Mouse (Mus musculus) forebrain, postnatal 0 days (tissue): ENCODE results near the gene Rcan3. TPM values are rescaled to one million over a fixed set of nuclear protein-coding genes. Genes with fewer than 3 reads are reported as not detected.

Experiments
- ATAC-seq: fragments of 200-750 bp; cut with Nextera tagmentation; 2 replicates; pipeline ENCODE4 v1.8.0; 2017; ENCODE audit warnings: mild to moderate bottlenecking, moderate library complexity
- DNase-seq: peaks from one replicate; pipeline ENCODE4 v3.0.0-alpha.2; 2015
- H3K27ac ChIP-seq: fragments of 300-500 bp; sonication (generic); 2 replicates; pipeline ENCODE4 v1.5.1; 2014; ENCODE audit warnings: low read depth, mild to moderate bottlenecking, antibody characterized with exemption, low read length, moderate library complexity, mixed read lengths
- H3K27me3 ChIP-seq: fragments of 300-500 bp; sonication (generic); 2 replicates; pipeline ENCODE4 v1.6.1; 2014; ENCODE audit warnings: mild to moderate bottlenecking, low read length, mixed read lengths; ENCODE audit not compliant: insufficient read depth
- H3K36me3 ChIP-seq: fragments of 300-500 bp; sonication (generic); 2 replicates; pipeline ENCODE4 v1.6.1; 2014; ENCODE audit warnings: mild to moderate bottlenecking, moderate library complexity; ENCODE audit not compliant: insufficient read depth
- H3K4me1 ChIP-seq: fragments of 300-500 bp; sonication (generic); 2 replicates; pipeline ENCODE4 v1.6.1; 2014; ENCODE audit warnings: antibody characterized with exemption; ENCODE audit not compliant: insufficient read depth
- H3K4me2 ChIP-seq: fragments of 300-500 bp; sonication (generic); 2 replicates; pipeline ENCODE4 v1.6.1; 2014; ENCODE audit warnings: low read depth, mild to moderate bottlenecking, moderate library complexity
- H3K4me3 ChIP-seq: fragments of 300-500 bp; sonication (generic); 2 replicates; pipeline ENCODE4 v1.5.1; 2014; ENCODE audit warnings: low read depth, low read length, mixed read lengths
- H3K9ac ChIP-seq: fragments of 300-500 bp; sonication (generic); 2 replicates; pipeline ENCODE4 v1.6.1; 2014; ENCODE audit warnings: mild to moderate bottlenecking
- H3K9me3 ChIP-seq: fragments of 300-500 bp; sonication (generic); 2 replicates; pipeline ENCODE4 v1.6.1; 2016; ENCODE audit warnings: low read length
- CTCF ChIP-seq: sonication (generic); IDR thresholded peaks from 2 replicates; pipeline ENCODE4 v1.5.1; 2016; ENCODE audit warnings: antibody characterized with exemption, control low read depth, low read depth
- WGBS: fragments of 180-500 bp; shearing (Covaris S2); extraction: QIAGEN DNeasy Blood & Tissue Kit; methylation state at CpG from one replicate; pipeline ENCODE4 v1.1.7; 2014; 5-methylcytosine and 5-hydroxymethylcytosine counted together
- polyA plus RNA-seq: library from polyadenylated mRNA; unstranded; fragments of >200 nt; fragmentation: Nextera tagmentation; extraction: Ambion mirVana; gene quantifications from 2 replicates; pipeline ENCODE4 v1.2.1, GENCODE M21; 2015
- total RNA-seq: library from RNA; depleted of rRNA; stranded (reverse); fragments of >200 nt; gene quantifications from 2 replicates; pipeline ENCODE4 v1.2.3, GENCODE M21; 2014

Rcan3 gene
- total and polyA plus RNA-seq, 2 experiments from 2014 or later, result 40.4 to 67.3 TPM

DNA sequence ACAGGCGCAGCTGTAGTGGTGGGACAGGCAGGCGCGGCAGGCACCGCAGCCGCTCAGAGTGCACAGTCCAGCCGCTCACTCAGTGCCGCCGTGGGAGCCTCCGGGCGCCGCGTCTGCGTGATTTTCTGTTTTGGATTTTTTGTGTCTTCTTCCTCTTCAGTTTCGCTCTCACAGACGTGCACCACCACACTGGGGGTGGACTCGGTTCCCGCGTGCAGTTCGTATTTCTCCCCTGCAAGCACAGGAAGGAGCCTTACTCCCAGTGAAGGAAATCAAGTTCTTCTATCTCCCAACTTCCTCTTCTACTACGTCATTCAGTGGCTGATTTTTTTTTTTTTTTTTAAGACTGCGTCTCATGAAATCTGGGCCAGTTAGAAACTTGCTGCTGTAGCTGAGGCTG is 17.3 kb downstream of the Rcan3 start:
- 95% methylated on average over 21 of the region's 21 CpGs for WGBS
- no peak for TF ChIP-seq CTCF
- Histone ChIP-seq H3K4me3 (no peak overlapping the region), H3K9me3 (no peaks in the 10 kb centered on the region), H3K27ac (no peak overlapping the region), H3K36me3 (peaks cover 49% of the 10 kb centered on the region), H3K9ac (no peak overlapping the region), H3K27me3 (no peaks in the 10 kb centered on the region), H3K4me2 (no peak overlapping the region), H3K4me1 (no peaks in the 10 kb centered on the region)
- DNase-seq (no peak), ATAC-seq (no peak)

DNA sequence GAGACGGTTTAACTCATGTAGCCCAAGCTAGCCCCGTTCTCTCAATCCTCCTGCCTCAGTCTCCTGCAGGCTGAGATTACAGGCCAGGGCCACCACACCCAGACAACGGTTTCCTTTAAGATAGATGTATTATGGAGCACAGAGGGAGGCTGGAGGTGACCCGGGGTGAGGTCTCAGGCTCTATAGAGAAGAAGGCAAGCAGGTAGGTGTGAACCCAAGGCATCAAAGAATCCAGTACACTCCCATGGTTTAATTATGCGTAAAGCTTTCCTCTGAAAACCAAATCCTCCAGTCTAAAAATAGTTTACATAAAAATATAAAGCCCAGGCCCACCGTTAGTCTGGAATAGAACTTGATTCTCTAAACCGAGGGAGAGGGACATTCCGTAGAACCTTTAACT is 20.2 kb downstream of the Rcan3 start:
- no peak overlapping the region for H3K4me2 ChIP-seq
- H3K27ac ChIP-seq, result no peak overlapping the region
- no peaks in the 10 kb centered on the region for H3K9me3 ChIP-seq
- 79% methylated on average over 8 of the region's 8 CpGs for WGBS
- ATAC-seq (no peak), DNase-seq (no peak)
- H3K9ac ChIP-seq, result no peak overlapping the region
- no peaks in the 10 kb centered on the region for H3K27me3 ChIP-seq
- no peaks in the 10 kb centered on the region for H3K4me1 ChIP-seq
- H3K36me3 ChIP-seq, result peaks cover 33% of the 10 kb centered on the region
- no peak for TF ChIP-seq CTCF
- no peak overlapping the region for H3K4me3 ChIP-seq

DNA sequence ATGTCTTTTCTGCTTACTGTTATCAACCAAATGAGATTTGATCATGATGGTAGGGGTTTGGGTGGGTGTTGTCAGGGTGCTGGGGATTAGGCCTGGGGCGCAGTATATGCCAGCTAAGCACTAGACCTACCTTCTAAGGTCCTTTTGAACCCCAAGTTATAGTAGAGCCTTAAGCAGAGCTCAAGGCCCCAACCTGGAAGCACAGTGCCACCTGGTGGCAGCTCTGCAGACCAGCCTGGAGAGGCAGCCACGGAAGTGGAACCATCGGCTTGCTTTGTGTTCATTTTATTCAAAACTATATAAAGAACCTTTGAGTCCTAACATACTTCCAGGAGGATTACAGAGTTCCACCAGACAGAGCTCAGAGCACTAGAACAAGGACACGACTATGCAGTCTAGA is 22.0 kb downstream of the Rcan3 start:
- Histone ChIP-seq H3K27me3 (no peaks in the 10 kb centered on the region), H3K27ac (no peak overlapping the region), H3K9ac (no peak overlapping the region), H3K9me3 (no peaks in the 10 kb centered on the region), H3K4me1 (no peaks in the 10 kb centered on the region), H3K4me2 (no peak overlapping the region), H3K36me3 (peaks cover 18% of the 10 kb centered on the region; the same call in 1 of the 2 replicates), H3K4me3 (no peak overlapping the region)
- peak; percentile 72 for DNase-seq
- peak; percentile 84 for TF ChIP-seq CTCF
- ATAC-seq, result no peak; the same call in 1 of the 2 replicates
- 33% methylated on average over 4 of the region's 4 CpGs for WGBS

DNA sequence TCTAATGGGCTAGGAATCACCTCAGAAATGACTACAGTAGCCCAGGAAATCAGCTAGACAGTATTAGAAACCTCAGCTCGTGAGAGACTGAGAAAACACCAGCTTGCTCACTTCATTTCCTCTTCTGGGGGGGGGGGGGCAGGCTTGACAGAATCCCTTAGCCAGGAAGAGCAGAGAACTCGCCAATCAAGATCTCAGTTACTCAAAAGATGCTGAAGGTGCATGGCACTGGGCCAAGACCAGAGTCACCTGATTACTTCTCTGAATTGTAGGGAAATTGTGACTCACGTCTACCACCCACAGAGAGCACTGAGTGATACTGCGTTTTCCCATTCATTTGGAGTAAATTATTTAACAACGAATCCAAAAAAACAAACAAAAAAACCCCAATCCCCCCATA is 27.5 kb downstream of the Rcan3 start:
- peak; percentile 34 for DNase-seq

DNA sequence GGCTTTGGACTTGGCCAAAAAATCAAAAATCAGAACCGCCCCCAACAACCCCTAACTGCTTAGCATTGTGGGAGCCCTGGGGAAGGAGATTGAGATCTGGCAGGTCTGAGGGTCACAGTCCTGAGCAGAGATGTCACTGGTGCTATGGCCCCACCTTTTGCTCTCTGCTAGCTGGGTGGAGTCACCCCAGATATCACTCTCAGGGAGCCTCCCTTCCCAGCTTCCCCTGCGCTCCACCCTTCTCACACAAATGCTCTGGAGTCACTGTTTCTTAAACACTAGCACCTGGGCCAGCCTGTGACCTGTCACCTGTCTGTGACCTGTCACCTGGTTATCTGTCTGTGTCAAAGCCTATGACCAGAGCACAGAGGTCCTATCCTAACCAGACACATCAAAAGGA is 28.7 kb downstream of the Rcan3 start:
- no peak for TF ChIP-seq CTCF
- no peak overlapping the region for H3K4me3 ChIP-seq
- H3K36me3 ChIP-seq, result no peaks in the 10 kb centered on the region
- H3K4me1 ChIP-seq, result no peaks in the 10 kb centered on the region
- H3K9ac ChIP-seq, result no peak overlapping the region
- no peak overlapping the region for H3K27ac ChIP-seq
- WGBS, result 95% methylated on average over 2 of the region's 2 CpGs
- no peak overlapping the region for H3K4me2 ChIP-seq
- no peaks in the 10 kb centered on the region for H3K27me3 ChIP-seq
- no peak for ATAC-seq
- H3K9me3 ChIP-seq, result no peaks in the 10 kb centered on the region
- DNase-seq, result no peak

More for the DNA sequence above, 27.5 kb downstream of the Rcan3 start:
- H3K9ac ChIP-seq, result no peak overlapping the region
- H3K36me3 ChIP-seq, result no peaks in the 10 kb centered on the region
- WGBS, result 34% methylated on average over 5 of the region's 5 CpGs
- no peak overlapping the region for H3K4me3 ChIP-seq
- H3K4me2 ChIP-seq, result no peak overlapping the region
- no peak overlapping the region for H3K27ac ChIP-seq
- no peaks in the 10 kb centered on the region for H3K4me1 ChIP-seq
- H3K27me3 ChIP-seq, result no peaks in the 10 kb centered on the region
- ATAC-seq, result no peak
- no peak for TF ChIP-seq CTCF
- H3K9me3 ChIP-seq, result no peaks in the 10 kb centered on the region

DNA sequence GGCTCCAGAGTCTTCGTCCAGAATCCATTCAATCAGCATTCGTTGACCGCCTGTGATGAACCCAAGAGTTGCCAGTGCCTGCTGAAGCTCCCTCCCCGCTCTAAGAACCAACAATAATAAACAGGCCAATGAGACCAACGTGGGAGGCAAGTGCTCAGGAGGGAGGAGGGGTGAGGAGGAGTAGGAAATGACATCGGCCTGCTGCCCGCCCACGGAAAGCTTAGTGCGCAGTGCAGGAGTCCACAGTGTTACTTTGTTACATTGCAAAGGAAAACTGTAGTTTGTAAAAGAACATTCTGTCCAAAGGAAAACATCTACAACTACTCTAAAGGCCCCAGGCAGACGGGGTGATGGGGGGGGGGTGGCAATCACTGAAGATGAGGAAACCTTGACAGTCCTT is 29.6 kb downstream of the Rcan3 start:
- Histone ChIP-seq H3K27ac (no peak overlapping the region), H3K36me3 (no peaks in the 10 kb centered on the region), H3K4me2 (no peak overlapping the region), H3K27me3 (peaks cover 2% of the 10 kb centered on the region; the same call in 1 of the 2 replicates), H3K4me3 (no peak overlapping the region), H3K4me1 (no peaks in the 10 kb centered on the region), H3K9me3 (no peaks in the 10 kb centered on the region), H3K9ac (no peak overlapping the region)
- DNase-seq, result no peak
- ATAC-seq, result no peak
- 77% methylated on average over 10 of the region's 10 CpGs for WGBS
- TF ChIP-seq CTCF, result no peak

DNA sequence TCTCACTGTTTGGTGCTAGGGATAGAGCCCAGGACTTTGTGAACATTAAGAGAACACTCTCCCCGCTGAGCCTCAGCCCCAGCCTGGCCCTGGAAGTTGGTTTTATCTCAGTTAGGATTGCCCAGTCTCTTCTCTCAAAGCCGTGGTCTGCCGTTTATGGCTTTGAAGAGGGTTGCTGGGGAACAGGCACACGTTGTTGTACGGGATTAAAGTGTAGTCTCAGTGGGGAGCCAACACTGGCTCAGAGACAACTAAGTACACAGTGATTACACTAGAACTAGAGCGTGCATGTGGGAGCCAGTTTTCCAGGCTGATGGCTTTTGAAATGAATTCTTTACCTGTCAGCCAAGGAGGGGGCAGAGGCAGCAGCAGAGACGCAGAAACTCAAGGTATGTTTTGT is 31.8 kb downstream of the Rcan3 start:
- Histone ChIP-seq H3K4me1 (no peaks in the 10 kb centered on the region), H3K9ac (no peak overlapping the region), H3K36me3 (no peaks in the 10 kb centered on the region), H3K27ac (no peak overlapping the region), H3K9me3 (no peaks in the 10 kb centered on the region), H3K4me3 (no peak overlapping the region), H3K4me2 (no peak overlapping the region), H3K27me3 (peaks cover 18% of the 10 kb centered on the region; the same call in 1 of the 2 replicates)
- ATAC-seq (no peak), DNase-seq (no peak)
- 14% methylated on average over 7 of the region's 7 CpGs for WGBS
- no peak for TF ChIP-seq CTCF
